Mouse (Mus musculus): ENCODE results near the gene Nup85. TPM values are rescaled to one million over a fixed set of nuclear protein-coding genes. Genes with fewer than 3 reads are reported as not detected.

The Nup85 gene
- polyA plus RNA-seq, 1 experiment = 93.2 TPM

GRCm38 (mm10) chr11:115632247-115632646 is 68.0 kb downstream of the Nup85 start:
- no peaks in the 10 kb centered on the region for H3K27me3 ChIP-seq (ENCODE audit: control insufficient read depth, insufficient read depth, low read length)
- no peak for DNase-seq
- 73% methylated on average over 7 of the region's 7 CpGs for WGBS
- no peak overlapping the region for H3K27ac ChIP-seq (ENCODE audit: insufficient read depth, low read length)
- TF ChIP-seq POLR2A (IDR thresholded peaks at IDR 0.05; ENCODE audit: borderline replicate concordance, insufficient read depth, low read length) = no peak
- TF ChIP-seq CTCF (IDR thresholded peaks at IDR 0.05; ENCODE audit: borderline replicate concordance, insufficient read depth, low read depth, low read length) = no peak
- H3K4me3 ChIP-seq (replicated peaks; ENCODE audit: insufficient read depth, low read depth, low read length) = no peak overlapping the region
- H3K4me1 ChIP-seq (ENCODE audit: control insufficient read depth, insufficient read depth, low read length) = no peaks in the 10 kb centered on the region

- no peaks in the 10 kb centered on the region for H3K27me3 ChIP-seq (ENCODE audit: control insufficient read depth, insufficient read depth, low read length)
- H3K4me1 ChIP-seq (ENCODE audit: control insufficient read depth, insufficient read depth, low read length) = no peaks in the 10 kb centered on the region
- 82% methylated on average over 10 of the region's 10 CpGs for WGBS
- H3K27ac ChIP-seq (ENCODE audit: insufficient read depth, low read length) = no peak overlapping the region
- DNase-seq = no peak
- TF ChIP-seq POLR2A (IDR thresholded peaks at IDR 0.05; ENCODE audit: borderline replicate concordance, insufficient read depth, low read length) (no peak), CTCF (IDR thresholded peaks at IDR 0.05; ENCODE audit: borderline replicate concordance, insufficient read depth, low read depth, low read length) (no peak)
- no peak overlapping the region for H3K4me3 ChIP-seq (replicated peaks; ENCODE audit: insufficient read depth, low read depth, low read length)
Measured at GRCm38 (mm10) chr11:115632862-115633261, 68.6 kb downstream of the Nup85 start.

Other genes starting within 250 kb of the Nup85 start
- 1.4 TPM in 2 replicates for gene Ush1g, start 242.4 kb upstream of the Nup85 start, polyA plus RNA-seq (2012; rRNA removed)
- 0.11 and 0.13 TPM in 2 replicates for gene Otop3, start 229.7 kb upstream of the Nup85 start, polyA plus RNA-seq (2012; rRNA removed)
- 105 and 106 TPM in 2 replicates for gene Hid1, start 196.7 kb upstream of the Nup85 start, polyA plus RNA-seq (2012; rRNA removed)
- 53.7 and 54.3 TPM in 2 replicates for gene Cdr2l, start 182.5 kb upstream of the Nup85 start, polyA plus RNA-seq (2012; rRNA removed)
- gene Mrpl58, start 160.7 kb upstream of the Nup85 start, polyA plus RNA-seq (2012; rRNA removed) = 157 and 164 TPM in 2 replicates
- gene Atp5h, start 144.5 kb upstream of the Nup85 start, polyA plus RNA-seq (2012; rRNA removed) = 899 and 972 TPM in 2 replicates
- gene Kctd2, start 144.3 kb upstream of the Nup85 start, polyA plus RNA-seq (2012; rRNA removed) = 93.6 and 98.0 TPM in 2 replicates
- 0.15 and 0.25 TPM in 2 replicates for gene Trim80, start 123.9 kb upstream of the Nup85 start, polyA plus RNA-seq (2012; rRNA removed)
- gene Slc16a5, start 102.0 kb upstream of the Nup85 start, polyA plus RNA-seq (2012; rRNA removed) = 0.08 and 0.25 TPM in 2 replicates
- 7.3 and 8.5 TPM in 2 replicates for gene Armc7, start 88.8 kb upstream of the Nup85 start, polyA plus RNA-seq (2012; rRNA removed)
- gene Nt5c, start 72.6 kb upstream of the Nup85 start, polyA plus RNA-seq (2012; rRNA removed) = 98.2 and 102 TPM in 2 replicates
- 75.1 and 77.2 TPM in 2 replicates for gene Jpt1, start 50.0 kb upstream of the Nup85 start, polyA plus RNA-seq (2012; rRNA removed)
- 260 and 273 TPM in 2 replicates for gene Sumo2, start 28.2 kb upstream of the Nup85 start, polyA plus RNA-seq (2012; rRNA removed)
- gene Mrps7, start 39.5 kb downstream of the Nup85 start, polyA plus RNA-seq (2012; rRNA removed) = 55.9 and 57.5 TPM in 2 replicates
- 64.2 and 68.0 TPM in 2 replicates for gene Gga3, start 39.6 kb downstream of the Nup85 start, polyA plus RNA-seq (2012; rRNA removed)
- 86.9 and 97.3 TPM in 2 replicates for gene Mif4gd, start 48.5 kb downstream of the Nup85 start, polyA plus RNA-seq (2012; rRNA removed)
- 115 and 123 TPM in 2 replicates for gene Slc25a19, start 63.9 kb downstream of the Nup85 start, polyA plus RNA-seq (2012; rRNA removed)
- 132 and 149 TPM in 2 replicates for gene Grb2, start 144.2 kb downstream of the Nup85 start, polyA plus RNA-seq (2012; rRNA removed)
- 54.2 and 57.4 TPM in 2 replicates for gene Tmem94, start 201.0 kb downstream of the Nup85 start, polyA plus RNA-seq (2012; rRNA removed)
- 16.5 and 17.1 TPM in 2 replicates for gene Caskin2, start 249.2 kb downstream of the Nup85 start, polyA plus RNA-seq (2012; rRNA removed)

All from cerebellum, adult 2 months (tissue).